Mouse (Mus musculus) ES-E14 (cell line): ENCODE results near the gene Smarca4.

ENCODE experiments used
- CHD2 ChIP-seq: IDR thresholded peaks from 2 replicates; pipeline ENCODE4 v1.6.1; 2014; ENCODE audit warnings: mild to moderate bottlenecking, low read depth, low read length, inconsistent platforms
- ZC3H11A ChIP-seq: IDR thresholded peaks from 2 replicates; pipeline ENCODE4 v1.6.1; 2012; ENCODE audit warnings: low read depth, mild to moderate bottlenecking, inconsistent platforms, low read length, borderline replicate concordance

GRCm38 (mm10) chr9:21691862-21692261 lies 75.9 kb downstream of the Smarca4 start:
- TF ChIP-seq CHD2: no peak
- no peak for TF ChIP-seq ZC3H11A
